Mouse (Mus musculus) small intestine, adult 2 months (tissue): ENCODE measurements around the gene Zfp422.

Experiments used
- CTCF ChIP-seq: fragments of 200-500 bp; IDR thresholded peaks from 2 replicates; pipeline ENCODE4 v1.5.1; 2012; ENCODE audit warnings: low read depth, mild to moderate bottlenecking, control low read depth, inconsistent platforms, low read length, moderate library complexity, mixed read lengths; ENCODE audit not compliant: insufficient replicate concordance, insufficient read length; ENCODE audit errors: extremely low read depth
- POLR2A ChIP-seq: fragments of 200-500 bp; IDR thresholded peaks from 2 replicates; pipeline ENCODE4 v1.6.1; 2012; ENCODE audit warnings: low read depth, mild to moderate bottlenecking, control low read depth, inconsistent platforms, low read length, moderate library complexity

GRCm38 (mm10) chr6:116650406-116650805 lies 21.6 kb upstream of the Zfp422 start, which contains the start of gene Depp1:
- TF ChIP-seq CTCF: no peak
- no peak; the same call in 1 of the 2 replicates for TF ChIP-seq POLR2A
